Mouse (Mus musculus) left cerebral cortex, postnatal 14 days (tissue): ENCODE measurements around the gene Taok1. TPM values are rescaled to one million over a fixed set of nuclear protein-coding genes. Genes with fewer than 3 reads are reported as not detected.
"Not testable (repeated sequence)": the region's sequence is repeated elsewhere in the genome, so short reads cannot be mapped to it uniquely, and the experiment has no call there.

Experiments used
- DNase-seq, 2 experiments: peaks; one replicate each; pipeline ENCODE4 v3.0.0; 2021 to 2022; ENCODE audit warnings: low spot score in 2 of 2, mixed read lengths in 1 of 2
- intact Hi-C: fragments of 180-260 bp; cut with DNase I; formaldehyde crosslinking; loops from one replicate; pipeline ENCODE4 v1.15.1; 2025
- total RNA-seq, 2 experiments: library from RNA; stranded (reverse); gene quantifications; 2 replicates each; pipeline ENCODE4 v1.2.3; 2021

Taok1 gene
- total RNA-seq, 2 experiments from 2014 or later: 106 to 109 TPM

DNA sequence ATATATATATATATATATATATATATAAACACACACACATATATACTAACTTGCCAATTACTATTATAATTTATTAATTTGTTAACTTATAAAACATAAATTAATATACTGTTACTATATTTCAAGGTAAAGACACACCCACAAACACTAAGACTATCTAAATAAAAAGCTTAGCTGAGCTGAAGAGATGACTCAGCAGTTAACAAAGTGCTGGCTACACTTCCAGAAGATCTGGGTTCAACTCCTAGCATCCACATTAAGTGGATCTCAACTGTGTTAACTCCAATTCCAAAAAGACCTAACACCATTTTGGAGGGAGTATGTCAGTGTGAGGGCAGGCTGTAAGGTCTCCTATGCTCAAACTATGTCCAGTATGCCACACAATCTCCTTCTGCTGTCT lies 10.3 kb downstream of the Taok1 start:
- intact Hi-C loops: no loop called here
- DNase-seq: no peak

DNA sequence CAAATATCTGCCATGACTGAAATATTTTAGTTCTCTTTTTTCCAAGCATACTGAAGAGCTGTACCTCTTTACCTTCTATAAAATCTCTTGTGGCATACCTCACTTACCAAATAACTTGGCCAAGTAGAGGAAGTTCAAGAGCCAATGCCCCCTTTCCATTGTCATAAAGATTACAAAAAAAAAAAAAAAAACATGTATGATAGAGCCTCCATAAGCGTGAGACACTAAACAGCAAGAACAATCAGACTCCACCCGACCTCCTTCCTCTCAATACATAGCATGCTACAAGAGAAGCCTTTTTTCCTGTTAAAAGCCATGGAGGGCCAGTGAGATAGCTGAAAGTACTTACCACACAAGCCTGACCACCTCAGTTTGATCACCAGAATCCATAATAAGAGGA lies 16.2 kb downstream of the Taok1 start:
- intact Hi-C loops: no loop called here
- DNase-seq: no peak

DNA sequence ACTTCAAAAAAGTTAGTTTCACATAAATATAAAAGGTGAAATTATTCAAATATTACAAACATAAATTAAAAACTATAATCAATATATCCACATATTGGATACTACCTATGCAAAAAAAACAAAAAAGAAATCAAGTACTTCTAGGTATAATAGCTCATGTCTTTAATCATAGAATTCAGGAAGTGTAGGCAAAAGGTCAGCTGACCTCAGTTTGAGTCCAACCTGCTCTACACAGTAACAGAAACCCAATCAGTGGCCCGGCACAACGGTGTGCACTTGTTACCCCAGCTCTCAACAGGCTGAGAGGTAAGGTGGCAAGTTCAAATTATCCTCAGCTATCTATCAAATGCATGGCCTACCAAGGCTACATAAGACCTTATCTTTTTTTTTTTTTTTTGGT lies 16.8 kb downstream of the Taok1 start:
- no peak for DNase-seq
- intact Hi-C loops: no loop called here

DNA sequence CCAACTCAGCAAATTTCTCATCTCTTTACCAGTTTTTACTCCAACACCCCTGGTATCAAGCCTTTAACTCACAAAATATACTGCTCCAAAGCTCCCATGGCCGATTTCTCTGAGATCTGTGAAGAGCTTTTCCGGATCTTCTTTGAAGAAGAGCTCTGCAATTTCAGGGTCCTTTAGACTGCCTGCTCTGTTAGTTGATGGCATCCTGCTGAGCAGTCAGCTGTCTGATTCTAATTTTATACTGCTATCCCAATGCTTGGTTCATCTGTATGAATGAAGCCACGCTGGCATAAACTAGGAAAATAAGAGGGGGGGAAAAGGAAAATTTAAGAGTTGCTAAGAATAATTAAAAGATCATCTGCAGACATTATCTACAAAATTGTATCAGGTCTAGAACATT lies 22.4 kb downstream of the Taok1 start:
- DNase-seq: no peak
- intact Hi-C loops: no loop called here

DNA sequence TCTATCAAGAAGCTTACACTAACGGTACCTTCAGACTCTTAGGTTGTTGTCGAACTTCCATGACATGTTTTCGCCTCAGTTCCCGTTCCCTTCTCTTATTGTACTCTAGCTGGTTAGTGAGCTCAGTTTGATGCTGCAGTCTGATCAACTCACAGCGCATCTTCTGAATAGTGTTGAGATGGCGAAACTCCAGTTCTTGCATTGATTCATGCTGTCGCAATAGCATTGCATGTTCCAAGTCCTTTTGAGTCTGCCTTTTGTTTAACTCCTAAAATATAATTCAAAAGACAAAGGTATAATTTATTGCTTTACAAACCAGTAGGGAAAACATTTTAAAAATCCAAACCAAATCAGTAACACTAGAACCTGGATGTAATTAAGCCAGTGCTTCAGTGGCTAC lies 62.4 kb downstream of the Taok1 start:
- no peak for DNase-seq
- intact Hi-C loops: no loop called here

DNA sequence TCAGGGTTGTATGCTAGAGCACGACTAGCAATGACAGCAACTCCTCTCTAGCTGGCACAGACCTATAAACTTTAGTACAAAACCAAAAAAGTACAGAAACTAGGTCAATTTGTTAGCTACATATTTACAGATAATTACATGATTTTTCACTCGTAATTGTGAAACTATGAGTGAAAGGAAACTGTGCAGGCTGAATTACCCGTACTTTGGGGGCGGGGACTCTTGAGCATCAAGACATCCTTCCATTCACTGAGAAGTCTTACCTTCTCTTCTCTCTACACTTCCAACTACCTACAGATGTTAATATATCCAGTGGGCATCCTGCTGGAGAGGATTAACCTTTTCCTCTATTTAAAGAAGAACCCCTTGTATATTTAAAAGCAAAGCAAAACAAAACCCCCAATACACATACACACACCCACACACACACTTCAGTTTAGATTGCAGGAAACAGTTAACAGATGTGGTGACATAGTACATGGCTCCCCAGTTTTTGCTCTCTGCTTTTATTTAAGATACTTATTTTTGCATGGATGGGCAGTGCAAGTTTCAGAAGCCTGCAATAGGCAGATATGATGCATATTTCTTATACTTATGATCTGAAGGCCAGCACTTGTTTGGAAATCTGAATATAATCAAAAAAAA lies 75.3 kb downstream of the Taok1 start:
- no peak for DNase-seq
- intact Hi-C loops: no loop called here

DNA sequence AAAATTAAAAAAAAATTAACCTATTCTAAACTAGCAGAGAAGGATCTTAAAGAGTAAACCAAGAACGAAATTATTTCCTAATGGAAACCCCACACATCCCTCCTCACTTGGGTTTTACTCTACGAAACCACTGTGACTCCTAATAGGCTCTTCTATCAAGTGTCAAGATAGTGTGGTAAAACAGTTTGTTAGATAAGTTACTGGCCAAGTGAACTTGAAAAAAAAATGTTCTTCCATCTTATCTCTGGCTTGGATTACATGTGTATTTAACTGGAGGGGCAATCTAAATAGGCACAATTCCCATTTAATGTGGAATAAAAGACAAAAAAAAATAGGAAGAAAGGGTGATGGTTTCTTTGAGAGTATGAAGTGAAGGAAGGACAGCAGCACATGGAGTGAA lies 76.8 kb downstream of the Taok1 start:
- no peak for DNase-seq
- intact Hi-C loops: no loop called here

DNA sequence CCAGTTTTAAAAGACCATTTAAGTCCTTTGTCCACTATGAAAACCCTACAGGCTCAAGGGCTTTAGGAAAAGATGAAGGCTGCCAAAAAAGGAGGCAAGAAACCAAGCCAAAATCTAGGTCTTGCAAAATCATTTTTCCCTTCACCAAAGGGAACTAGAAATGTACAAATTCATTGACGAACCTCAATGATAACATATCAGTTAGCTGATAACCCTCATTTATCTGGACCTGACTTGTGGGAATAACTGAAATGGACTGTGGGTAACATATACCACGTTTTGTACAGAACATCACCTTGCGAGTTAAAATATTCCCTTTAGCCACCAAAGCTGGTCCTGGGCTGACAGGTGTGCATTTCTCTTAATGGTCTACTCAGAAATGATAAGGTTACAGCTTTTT lies 78.0 kb downstream of the Taok1 start:
- intact Hi-C loops: no loop called here
- no peak for DNase-seq

DNA sequence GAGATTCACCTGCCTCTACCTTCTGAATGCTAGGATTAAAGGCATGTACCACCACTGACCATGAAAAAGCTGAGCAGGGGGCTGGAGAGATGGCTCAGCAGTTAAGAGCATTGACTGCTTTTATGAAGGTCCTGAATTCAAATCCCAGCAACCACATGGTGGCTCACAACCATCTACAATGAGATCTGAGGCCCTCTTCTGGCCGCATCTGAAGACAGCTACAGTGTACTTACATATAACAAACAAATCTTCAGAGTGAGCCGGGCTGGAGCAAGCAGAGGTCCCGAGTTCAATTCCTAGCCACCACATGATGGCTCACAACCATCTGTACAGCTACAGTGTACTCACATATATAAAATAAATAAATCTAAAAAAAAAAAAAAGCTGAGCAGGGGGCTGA lies 79.2 kb downstream of the Taok1 start:
- intact Hi-C loops, DNase-seq: not testable (repeated sequence)

DNA sequence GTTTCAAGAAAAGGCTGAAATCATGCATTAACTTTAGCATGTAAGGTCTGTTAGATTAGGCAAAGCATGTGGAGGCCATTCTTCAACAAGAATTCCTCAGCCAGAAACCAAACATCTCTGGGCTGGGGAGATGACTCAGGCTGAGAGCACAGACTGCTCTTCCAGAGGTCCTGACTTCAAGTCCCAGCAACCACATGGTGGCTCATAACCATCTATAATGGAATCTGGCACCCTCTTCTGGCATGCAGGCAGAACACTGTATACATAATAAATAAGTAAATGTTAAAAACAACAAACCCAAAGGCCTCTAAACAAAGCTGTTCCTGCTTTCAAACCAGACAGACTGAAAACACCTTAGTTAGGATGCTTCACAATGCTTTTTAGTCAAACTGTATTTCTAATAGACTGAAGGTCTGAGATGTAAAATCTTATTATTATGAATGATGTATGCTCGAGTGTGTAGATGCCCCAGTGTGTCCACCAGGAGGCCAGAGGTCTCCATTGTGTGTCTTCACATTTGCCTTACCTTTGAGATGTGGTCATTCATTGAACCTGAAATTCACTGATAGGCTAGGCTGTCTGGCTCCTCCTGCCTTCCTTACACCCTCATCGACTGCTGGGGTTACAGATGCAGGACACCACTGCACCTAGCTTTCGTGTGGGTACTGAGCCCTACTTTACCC lies 81.7 kb downstream of the Taok1 start:
- intact Hi-C loops: no loop called here
- DNase-seq: no peak

DNA sequence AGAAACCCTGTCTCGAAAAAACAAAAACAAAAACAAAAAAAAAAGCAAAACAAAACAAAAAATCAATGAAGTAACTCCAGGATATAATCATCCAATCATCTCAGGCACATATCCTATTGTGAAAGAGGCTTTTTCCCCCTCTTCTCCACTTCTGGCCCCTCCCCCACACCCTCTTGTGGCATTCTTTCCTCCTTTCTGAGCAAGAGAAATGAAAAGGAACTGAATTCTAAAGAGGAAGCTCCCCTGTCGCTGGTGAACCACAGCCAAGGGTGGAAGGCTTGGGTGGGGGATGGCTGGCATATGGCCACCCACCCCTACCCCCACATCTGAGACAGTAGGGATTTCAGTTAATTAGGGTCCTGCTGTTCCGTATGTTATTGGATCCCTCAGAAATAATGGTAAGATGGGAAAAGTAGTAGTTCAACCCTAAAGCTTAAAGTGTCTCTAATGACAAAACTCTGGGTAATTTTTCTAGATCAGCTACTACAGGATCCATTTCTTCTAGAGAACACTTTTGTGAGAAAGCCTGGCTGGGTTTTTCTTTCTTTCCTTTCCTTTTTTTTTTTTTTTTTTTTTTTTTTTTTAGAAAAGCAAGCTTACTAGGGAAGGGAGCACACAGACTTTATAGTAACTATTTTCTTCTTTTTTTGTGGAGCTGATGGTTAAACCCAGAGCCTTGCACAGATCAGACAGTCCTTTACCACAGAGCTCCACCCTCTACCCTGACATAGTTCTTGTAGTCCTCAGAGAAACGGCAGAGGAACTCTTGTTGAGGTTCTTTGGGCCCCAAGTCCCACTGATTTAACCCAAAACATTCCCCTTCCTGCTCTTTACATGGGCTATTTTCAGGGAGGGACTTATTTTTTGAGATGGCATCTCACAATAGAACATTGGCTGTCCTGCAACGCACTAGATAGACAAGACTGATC lies 86.8 kb downstream of the Taok1 start:
- intact Hi-C loops: no loop called here
- DNase-seq: no peak

DNA sequence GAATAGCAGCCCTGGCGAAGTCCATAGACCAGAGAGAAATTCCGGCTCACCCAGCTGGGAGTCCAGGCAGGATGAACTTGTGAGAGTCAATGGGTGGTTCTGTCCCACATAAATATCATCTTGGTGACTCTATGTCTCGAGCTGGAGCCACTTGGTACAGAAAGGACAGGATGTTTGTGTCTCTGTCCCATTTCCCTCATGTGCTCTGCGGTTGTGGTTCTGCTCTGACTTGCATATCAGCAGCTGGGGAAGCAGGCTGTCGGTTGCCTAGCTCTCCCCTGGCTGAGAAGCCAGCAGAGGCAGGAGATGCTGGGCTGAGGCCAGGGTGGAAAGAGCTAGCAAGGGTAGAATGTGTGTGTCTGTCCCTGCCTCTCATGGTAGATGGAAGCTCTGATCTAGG lies 88.6 kb downstream of the Taok1 start, which contains the start of gene Gm10392:
TSS of gene Gm10392 (minus strand) at position 156 of the 400 bp plus-strand sequence.
- intact Hi-C loops: no loop called here
- no peak for DNase-seq

DNA sequence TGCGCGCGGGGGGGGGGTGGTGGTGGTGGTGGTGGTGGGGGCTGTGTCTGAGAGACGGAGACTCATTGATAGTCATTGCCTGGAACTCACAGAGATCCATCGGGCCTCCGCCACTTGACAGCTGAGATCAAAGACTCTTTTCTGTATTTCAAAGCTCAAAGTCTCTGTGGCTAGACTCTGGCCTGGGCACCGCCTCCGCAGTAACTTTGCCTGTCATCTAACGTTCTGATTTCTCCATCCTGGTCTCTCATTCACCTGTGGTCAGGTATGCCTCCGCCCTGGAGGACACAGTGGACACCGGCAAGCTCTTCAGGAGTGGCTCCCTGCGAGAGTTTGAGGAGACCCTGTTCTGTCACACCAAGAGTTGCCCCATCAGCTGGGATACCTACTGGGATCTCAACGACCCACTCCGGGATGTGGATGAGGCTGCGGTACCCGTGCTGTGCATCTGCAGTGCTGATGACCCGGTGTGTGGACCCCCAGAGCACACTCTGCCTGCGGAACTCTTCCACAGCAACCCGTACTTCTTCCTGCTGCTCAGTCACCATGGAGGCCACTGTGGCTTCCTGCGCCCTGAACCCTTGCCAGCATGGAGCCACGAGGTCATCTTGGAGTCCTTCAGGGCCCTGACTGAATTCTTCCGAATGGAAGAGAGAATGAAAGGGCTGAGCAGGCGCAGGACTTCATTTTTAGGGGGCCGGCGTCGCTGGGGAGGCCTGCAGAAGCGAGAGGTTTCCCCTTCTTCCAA lies 89.4 kb downstream of the Taok1 start:
- intact Hi-C loops: no loop called here
- DNase-seq: no peak

DNA sequence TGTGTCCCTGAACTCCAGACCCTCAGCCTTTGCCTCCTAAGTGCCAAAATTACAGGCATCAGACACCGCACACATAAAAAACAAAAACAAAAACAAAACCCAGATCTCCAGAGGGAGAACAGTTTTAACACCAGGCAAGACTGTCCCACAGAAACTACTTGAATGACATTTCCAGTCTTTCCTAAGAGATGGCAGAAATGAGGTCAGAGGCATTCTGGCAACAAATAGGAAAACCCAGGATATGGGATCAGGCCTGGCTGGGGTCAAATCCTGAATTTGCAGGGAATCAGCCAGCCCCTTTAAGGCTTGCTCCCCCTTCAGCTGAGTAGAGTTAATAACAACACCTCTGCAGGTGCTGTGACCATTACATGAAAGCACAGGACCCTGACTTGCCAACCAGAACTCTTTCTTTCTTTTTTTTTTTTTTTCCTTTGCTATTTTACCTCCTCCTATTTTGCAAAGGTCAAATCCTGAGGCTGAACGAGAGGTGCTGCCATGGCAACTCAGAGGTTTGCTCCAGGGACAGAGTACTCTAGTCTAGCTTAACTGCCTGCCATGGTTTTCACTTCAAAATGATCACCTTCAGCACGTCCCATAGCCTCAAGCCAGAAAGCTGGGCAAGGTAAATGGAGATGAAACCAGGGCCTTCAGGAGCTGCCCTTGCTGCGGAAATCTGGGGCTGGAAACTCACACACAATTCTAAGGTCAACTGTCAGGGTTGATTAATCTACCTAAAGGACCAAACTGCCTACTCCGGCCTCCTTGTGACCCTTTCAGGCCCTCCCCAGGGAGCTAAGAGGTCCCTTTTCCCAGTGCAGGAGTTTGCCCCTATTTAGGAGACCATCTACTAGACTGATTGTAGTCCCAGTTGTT lies 90.8 kb downstream of the Taok1 start:
- no peak for DNase-seq
- intact Hi-C loops: no loop called here

DNA sequence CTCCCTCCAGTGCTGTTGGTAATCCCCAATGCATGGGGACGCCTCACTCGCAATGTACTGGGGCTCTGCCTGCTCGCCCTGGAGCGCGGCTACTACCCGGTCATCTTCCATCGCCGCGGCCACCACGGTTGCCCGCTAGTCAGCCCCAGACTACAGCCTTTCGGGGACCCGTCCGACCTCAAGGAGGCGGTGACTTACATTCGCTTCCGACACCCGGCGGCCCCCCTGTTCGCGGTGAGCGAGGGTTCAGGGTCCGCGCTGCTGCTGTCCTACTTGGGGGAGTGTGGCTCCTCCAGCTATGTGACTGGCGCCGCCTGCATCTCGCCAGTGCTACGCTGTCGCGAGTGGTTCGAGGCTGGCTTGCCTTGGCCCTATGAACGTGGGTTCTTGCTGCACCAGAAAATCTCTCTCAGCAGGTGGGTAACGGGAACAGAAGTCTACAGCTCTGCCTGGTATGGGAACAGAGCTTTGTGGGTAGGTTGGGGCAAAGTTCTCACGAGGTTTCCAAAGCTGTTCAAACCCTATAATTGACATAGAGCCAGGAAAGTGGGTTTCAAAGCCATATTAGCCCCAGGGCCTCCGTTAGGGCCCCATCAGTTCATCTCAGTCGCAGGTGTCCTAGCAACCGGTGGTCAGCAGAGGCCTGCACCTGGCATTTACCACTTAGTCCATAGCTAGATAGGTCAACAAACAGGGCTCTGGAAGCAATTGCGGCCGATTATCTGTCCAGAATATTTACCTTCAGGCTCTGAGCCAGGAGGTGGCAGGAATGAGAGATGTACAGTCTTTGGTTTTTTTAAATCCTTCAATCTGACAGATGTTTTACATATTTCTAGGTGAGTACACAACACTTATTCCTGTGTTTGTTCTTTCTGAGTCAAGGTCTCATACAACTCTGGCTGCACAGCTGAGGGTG lies 91.7 kb downstream of the Taok1 start, which contains the start of gene Trp53i13:
TSS of gene Trp53i13 (minus strand) at position 344 of the 916 bp plus-strand sequence.
- intact Hi-C loops: no loop called here
- DNase-seq: no peak

DNA sequence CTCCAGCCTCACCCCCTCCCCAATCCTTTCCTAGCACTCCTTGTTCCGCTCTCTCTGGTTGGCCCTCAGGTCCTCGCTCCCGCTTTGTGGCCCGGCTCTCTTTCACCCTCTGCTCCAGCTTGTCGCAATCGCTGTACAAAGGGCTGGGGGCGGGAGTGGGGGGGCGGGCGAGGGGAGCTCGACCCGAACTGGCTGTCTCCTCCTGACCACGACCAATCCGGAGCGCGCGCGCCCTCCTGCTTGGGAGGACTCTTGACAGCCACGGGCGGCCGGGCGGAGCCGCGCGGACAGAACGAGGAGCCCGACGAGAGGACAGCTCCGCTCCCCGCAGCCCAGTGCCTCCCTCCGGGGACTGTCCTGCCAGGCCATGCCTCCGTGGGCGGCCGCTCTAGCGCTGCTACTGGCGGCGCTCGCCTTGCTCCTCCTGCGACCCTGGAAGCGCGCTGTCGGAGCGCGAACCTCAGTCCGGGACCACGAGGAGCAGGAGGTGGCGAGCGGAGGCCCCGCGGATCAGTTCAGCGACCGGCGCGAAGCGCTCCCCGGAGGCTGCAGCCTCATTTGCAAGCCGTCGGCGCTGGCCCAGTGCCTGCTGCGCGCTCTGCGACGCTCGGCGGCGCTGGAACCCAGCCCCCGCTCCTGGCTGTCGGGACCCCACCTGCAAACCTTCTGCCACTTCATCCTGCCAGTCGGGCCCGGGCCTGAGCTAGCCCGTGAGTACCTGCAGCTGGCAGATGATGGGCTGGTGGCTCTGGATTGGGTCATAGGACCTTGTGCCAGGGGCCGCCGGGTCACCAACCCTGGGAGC lies 92.6 kb downstream of the Taok1 start, which contains the start of gene Abhd15:
TSS of gene Abhd15 (plus strand) at position 290 of the 805 bp plus-strand sequence.
- intact Hi-C loops: no loop called here
- DNase-seq: peak in 1 of 2 experiments; percentile 68
